Mouse (Mus musculus) heart, postnatal 0 days (tissue): ENCODE measurements around the gene Cep55.

Source experiments
- CTCF ChIP-seq: IDR thresholded peaks from 2 replicates; pipeline ENCODE4 v1.5.1; 2016; ENCODE audit warnings: antibody characterized with exemption, control low read depth, low read depth
- EP300 ChIP-seq: IDR thresholded peaks from 2 replicates; pipeline ENCODE4 v1.6.1; 2016; ENCODE audit warnings: antibody characterized with exemption, low read depth

DNA sequence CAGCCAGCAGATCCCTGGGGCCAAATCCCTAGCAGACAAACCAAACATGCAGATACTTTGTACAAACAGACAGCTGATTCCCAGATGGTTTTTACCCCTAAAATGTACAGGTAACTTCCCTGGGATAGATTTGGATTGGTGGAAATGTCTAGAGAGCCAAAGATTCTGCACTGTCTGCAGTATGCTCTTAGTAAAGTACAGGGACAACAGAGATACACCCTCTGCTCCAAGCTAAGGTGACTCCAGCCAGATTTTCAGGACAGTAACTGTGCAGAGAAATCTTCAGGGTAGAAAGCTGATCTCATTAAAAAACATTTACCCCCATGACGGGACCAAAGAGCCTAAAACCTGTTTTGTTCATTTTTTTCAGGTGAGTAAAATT is 38.9 kb upstream of the Cep55 start:
- no peak for TF ChIP-seq CTCF
- no peak for TF ChIP-seq EP300
